Mouse (Mus musculus) left cerebral cortex, adult 11 months (tissue): ENCODE measurements at regions not wholly inside any gene's neighbourhood (a gene's known extent, or its start where the extent isn't known, plus 50 kb on each side); places are given as distances from the start of the nearest gene placed in this dataset.

Experiments
- DNase-seq: peaks from one replicate; pipeline ENCODE4 v3.0.0; 2022; ENCODE audit warnings: low spot score

DNA sequence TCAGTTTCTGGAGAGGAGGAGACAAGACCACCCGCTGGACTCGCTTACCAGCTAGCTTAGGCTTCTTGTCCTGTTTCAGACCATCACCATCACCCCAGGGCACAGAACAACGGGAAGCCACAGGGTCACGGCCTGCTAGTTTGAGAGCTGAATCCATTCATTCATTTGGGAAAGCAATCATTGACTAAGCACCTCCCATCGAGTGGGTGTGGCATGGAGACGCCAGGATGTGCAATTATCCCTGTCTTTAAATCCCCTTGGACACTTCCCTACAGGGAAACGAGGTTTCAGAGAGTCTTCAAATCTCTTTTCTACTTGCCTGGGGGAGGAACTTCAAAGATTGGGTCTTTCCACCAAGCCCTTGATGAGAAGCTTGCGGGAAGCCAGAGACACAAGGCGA is 108.7 kb downstream of the 2410131K14Rik start:
- no peak for DNase-seq

DNA sequence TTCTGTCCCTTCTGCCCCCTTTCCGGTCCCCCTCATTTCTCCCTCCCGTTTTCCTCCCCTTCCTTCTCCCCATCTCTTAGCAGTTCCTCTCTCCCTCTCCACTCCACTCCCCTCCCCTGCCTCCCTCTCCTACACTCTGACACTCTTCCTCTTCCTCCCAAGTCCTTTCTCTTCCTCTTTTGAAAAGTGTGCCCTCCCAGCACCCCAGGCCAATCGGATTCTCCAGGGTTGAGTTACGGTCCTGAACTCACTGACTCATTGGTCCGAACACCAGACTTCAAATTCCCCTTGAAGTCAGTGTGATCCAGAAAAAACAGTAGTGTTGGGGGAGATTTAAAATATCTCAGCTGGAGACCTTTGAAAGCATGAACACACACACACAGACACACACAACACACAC is 109.1 kb downstream of the 2410131K14Rik start:
- no peak for DNase-seq

DNA sequence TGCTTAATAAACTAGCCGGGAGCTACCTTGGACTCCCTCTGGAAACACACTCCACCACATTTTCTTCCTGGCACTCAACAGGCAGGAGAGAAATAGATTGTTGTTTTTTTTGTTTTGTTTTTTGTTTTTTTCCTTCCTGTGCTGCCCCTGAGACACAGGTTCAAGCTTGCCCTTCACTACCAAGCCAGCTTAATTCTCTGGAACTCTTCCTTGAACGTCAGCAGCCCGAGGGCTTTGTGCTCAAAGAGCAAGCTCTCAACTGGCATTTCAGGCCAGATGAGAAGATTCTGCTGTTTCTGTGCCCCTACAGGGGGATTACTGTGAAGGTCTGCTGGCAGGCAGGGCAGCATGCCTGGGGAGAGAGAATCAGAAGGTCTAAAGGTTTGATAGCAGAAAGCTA is 109.8 kb downstream of the 2410131K14Rik start:
- no peak for DNase-seq

DNA sequence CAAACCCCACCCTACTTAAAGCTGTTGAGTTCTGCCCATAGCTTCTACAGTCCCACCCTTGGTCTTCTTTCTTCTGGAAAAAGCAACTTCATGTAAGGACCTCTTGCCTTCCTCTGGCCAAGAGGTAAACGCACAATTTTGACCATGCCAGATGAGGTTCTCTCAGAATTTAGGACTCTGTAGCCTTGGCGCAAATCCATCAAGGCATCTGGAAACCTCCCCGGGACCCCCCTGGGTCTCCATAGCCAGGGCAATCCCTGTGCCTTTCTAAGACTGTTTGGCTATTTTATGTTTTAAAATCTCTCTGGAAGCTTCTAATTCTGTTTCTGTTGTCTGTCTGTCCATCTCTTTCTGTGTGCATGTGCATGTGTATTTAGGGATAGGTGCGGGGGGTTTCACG is 110.3 kb downstream of the 2410131K14Rik start:
- DNase-seq: no peak

DNA sequence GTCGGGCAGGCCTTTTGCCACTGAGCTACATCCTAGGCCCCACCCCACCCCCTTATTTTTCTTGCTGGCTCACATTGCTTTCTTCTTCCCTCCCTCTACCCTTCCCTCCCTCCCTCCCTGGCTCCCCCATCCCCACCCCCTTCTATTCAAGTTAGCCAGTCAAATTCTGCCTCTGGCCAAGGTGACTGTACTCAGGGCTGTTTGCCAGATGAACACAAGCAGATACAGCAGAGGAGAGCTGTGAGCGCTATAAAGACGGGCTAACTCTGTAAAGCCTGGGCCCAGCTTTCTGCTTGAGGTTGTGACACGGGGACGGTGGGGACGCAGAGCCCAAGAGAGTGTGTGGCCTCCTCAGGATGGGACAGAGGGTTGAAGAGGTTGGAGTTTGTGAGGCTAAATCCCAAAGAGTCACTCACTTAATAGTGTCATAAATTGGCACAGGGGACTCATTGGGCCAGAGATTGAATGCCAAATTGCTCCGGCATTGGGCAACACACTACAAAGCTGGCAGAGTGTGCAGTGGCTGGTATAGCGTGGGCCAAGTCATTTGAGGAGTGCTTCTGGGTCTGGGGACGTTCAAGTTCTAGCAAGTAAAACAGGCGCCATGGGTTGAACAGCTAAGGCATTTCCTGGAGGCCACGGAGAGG is 110.8 kb downstream of the 2410131K14Rik start:
- DNase-seq: no peak

DNA sequence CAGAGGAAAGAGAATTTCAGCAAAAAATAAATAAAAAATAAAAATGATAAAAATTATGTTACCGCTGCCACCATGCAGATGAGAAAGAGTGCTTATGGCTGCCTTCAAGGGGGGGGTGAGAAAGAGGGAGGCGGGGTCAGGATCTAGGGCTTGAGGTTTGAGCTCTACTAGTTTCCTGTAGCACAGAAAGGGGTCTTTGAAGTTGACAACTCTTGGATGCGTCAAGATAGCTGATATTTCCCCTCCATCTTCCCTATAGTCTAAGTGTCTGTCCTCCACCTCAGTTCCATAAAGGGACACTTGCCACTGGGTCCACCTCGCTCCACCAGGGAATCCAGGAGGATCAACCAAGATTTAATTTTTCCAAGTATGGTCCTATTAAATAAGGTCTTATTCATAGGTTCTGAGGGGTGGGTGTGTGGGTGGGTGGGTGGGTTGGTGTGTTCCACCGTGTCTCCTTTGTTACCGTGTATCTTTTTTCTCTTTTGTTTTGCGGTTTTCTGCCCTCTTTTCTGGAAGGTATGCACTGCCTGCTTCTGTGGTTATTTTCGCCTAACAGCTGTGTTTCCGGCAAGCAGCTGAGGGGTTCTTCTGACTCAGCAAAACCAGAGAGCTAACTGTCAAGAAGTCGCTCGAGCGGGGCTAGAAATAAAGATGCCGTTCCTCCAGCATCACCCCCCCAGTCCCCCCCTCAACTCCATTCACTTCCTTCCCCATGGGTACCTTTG is 114.8 kb downstream of the 2410131K14Rik start:
- DNase-seq: no peak

DNA sequence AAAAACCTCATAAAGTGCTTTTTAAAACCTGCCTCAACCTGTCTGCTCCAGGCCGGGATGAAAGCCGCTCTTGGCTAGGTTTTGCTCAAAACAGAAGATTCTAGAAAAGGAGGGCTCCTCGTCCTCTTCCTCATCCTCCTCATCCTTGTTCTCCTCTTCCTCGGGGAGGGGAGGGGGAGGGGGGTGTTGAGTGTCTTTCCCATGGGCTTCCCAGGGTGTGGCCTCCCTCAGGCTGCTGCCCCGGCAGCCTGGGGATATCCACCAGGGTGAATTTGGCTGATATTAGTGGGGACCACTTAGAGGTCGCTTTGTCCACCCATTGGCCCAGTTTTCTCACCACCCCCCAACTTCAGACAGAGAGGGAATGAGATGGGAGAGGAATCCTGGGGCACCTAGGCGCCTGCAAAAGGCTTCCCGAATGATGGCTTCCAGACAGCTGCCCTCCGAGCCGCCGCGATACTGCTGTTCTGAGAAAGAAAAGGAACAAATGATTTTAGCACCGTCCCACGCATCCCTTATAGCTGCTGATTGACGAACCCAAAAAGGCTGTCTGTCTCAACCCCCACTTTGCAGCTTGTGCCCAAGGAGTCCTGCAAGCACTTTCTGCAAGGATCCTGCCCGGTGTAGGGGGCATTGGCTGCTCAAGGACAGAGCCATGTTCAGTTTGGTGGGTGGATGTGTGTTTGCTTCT is 115.5 kb downstream of the 2410131K14Rik start:
- DNase-seq: no peak

DNA sequence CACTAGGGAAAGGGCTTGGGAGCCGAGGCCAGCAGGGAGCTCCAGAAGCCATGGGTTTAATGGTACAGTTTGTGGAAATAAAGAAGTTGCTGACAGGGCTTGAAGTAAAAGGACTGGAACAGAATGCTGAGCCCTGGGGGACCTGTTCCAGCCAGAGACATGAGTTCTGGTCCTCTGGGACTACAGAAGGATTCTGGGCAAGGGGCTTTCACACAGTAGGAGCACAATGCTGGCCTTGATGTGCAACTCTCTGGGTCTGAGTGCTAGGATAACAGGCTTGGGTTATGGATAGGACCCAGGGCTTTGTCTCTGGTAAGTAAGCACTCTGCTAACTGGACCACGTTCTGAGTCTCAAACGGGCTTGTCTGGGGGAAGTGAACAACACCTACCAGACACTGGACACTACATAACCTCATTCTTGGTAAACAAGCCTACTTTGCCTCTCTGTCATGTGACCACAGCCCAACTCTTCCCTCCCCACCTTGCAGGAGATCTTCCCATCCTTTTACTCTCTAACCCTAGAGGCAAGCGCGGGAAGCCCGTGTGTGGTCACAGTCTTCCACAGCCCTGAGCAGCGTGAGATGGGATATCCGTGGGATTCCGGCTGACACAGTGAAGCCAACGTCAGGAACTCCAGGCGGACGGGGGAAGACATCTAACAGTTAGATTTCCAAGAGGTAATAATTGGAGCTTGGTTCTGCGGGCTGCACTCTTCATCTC is 116.3 kb downstream of the 2410131K14Rik start:
- DNase-seq: no peak

DNA sequence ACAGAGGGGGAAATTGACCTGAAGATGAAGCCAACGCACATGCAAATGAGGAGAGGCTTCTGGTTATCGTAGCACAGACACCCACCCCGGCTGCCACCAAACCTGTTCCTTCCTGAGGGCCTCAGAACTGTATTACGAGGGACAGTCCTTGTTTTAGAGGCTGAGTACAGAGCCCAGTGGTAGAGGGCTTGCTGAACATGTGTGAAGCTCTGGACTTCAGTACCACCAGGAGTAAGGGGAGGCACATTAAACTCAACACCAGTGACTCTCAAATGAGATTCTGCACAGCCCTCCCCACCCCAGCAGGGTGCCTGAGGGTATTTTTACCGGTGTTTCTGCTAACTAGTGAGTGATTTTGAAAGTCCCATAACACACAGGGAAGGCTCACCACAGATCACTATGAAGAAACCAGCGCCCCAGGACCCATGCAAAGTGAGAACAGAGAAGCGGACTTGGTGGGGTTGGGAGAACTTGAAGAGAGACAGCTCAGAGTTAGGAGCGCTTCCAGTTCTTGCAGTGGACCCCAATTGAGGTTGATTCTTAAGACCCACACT is 116.9 kb downstream of the 2410131K14Rik start:
- DNase-seq: no peak

DNA sequence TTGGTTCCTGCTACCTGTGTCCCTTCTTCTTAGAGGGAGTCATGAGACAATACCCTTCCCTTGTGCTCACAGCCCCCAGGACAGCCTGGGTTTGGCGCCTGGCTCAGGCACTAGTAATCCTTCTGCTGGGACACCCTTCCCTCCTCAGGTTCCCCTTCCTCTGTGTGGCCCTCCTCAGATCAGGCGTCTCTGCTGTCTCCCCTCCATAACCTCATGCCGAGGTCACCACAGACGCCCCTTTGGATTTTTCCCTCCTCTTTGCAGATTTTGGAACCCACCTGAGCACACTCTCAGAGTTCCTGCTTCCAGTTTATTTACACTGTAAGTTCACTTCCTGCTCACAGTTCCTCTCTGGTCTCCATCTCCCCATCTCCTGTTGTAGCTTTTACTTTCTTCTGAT is 117.7 kb downstream of the 2410131K14Rik start:
- DNase-seq: no peak

DNA sequence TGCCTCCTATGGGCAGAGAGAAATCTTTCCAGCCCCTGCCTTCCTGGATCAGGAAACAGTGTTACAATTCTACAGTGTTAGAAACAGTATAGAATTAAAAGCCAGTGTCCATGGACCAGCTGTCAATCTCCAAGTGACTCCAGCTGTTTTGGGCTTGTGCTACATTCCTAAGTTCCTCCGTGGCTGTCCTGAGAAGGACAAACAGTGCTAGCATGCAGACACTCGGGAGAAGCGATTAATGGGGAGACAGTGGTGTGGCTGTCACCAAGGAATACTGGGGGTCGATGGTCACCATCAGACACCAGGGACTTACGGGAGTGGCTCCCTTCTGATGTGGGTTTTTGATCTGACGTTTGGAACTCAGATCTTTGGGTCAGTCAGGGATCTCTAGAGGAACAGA is 118.1 kb downstream of the 2410131K14Rik start:
- no peak for DNase-seq

DNA sequence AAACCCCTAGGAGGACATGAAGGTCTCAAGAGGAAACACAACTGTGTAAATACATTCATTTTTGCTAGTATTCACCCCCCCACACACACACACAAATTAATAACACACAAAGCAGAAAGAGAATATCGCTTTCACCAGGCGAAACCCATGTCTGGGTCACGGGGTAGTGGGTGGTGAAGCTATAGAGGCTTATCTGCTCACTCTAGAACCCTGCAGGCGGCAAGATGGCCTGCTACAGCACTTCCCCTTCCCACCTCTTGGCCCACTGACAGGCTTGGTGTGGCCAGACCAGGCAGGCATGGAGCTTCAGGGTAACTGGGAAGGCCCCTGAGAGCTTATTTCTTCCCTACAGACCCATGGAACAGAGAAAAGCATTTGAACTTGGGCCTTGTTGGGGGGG is 119.6 kb downstream of the 2410131K14Rik start:
- no peak for DNase-seq

DNA sequence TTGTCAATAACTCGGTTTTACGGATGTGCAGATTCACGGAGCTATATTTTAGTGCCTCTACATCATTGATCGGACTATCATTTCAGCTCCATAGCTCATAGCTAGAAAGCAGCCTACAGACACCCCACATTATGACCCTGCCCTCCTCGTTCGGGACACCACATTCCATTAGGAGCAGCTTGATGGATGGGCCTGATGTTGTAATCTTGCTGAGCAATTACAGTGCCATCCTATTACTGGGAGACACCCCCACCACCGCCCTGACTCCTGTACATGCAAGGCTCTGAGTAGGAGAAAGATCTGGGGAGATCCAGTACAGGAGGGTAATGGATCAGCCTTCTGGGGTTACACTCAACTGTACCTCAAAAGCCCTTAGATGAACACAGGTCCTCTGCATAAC is 120.2 kb downstream of the 2410131K14Rik start:
- DNase-seq: no peak

DNA sequence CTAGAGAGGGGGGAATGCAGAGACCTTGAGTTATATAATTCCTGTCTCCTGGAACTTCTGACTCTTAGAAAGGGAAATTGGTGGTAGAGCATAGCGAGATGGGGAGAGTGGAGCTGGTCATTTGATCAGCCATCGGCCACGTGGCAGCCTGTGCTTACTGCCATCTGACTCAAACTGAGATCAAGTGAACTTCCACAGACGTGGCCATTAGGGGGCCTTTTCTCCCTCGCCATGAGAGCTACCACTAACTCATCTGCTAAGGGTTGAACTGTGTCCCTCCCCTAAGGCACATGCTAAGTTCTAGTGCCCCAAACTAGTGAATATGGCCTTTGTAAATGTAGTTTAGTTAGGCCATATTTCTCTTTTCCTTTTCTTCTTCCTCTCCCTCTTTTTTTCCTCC is 120.6 kb downstream of the 2410131K14Rik start:
- no peak for DNase-seq

DNA sequence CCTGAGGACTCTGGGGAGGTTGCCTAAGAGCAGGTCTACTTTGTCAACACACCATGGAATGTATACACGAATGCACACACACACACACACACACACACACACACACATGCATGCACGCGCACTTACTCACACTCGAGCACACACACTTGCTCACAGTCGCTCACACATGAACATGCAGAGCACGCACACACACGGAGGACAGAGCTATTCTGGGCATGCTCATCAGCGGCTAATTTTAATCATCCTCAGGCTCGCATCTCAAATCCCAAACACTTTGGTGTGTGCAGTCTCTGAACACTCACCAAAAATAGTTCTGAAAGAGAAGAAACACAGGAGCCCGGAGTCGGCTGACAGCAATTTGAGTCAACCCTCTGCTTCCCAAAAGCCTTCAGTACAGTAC is 122.0 kb downstream of the 2410131K14Rik start:
- DNase-seq: peak; percentile 39

DNA sequence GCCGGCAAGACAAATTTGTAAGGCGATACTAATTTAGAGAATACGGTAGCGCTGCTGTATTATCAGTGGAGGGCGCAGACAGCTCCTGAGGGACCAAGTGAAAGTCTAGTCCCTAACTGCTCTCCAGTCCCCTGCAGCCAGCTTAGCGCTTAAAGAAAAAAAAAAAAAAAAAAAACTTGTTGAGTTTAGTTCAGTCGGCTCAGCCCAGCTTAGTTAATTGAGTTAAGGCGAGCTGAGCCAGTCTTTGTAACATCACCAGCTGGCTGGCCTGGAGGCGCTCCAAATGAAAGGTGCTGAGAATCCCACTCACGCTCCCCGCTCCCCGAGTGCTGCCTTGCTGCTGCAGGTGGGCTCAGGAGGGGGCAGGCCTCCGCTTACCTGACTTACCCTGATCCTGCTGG is 128.6 kb downstream of the 2410131K14Rik start:
- DNase-seq: no peak

DNA sequence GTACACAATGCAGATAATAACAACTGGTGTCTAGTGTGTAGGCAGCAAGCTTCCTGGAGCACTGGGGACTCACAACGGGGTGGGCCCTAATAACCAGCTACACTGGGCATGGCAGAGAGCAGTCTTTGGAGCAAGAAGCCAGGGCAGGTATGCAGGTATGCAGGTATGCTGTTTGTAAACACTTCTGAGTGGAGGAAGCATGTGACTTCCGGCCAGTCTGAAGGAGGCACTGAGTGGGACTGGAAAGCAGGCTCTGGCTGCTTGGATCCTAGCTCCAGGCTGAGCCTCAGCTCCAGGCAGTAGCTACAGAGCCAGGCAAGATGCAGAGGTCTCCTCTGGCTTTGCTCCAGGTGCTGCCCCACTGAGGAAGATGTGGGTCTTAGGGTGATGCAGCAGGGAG is 129.9 kb downstream of the 2410131K14Rik start:
- no peak for DNase-seq

DNA sequence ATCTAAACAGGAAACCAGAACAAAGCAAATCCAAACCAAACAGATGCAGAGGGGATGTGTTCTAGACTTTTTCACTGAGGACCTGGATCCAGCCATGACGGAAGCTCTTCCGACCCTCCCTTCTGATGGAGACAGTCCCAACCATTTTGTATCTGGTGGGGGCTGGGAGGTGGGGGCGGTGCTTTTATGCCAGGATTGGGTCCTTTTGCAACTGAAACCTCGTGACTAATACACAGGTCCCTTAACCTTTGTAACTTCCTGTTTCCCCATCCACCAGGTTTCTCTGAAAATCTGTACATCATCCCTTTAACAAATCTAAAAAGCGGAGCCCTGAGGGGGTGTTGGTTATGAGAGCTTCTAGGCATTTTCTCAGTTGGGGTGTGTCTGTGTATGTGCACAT is 130.9 kb downstream of the 2410131K14Rik start:
- DNase-seq: no peak

DNA sequence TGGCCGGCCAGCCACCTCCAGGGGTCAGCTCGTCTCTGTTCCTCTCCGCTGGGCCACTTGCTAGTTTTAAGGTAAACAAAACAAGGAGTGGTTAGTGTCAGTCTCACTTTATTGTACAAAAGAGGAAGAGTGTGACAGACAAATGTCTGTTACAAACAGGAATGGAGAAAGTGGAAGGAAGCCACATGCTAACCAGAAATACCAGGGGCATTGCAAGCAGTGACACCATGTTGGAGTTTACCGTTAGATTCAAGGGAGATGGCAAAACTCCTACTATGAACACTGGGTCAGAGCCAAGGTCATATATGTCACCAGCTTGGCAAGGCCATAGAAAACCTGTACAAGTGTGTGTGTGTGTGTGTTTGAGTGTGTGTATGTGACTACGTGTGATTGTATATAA is 131.5 kb downstream of the 2410131K14Rik start:
- DNase-seq: no peak

DNA sequence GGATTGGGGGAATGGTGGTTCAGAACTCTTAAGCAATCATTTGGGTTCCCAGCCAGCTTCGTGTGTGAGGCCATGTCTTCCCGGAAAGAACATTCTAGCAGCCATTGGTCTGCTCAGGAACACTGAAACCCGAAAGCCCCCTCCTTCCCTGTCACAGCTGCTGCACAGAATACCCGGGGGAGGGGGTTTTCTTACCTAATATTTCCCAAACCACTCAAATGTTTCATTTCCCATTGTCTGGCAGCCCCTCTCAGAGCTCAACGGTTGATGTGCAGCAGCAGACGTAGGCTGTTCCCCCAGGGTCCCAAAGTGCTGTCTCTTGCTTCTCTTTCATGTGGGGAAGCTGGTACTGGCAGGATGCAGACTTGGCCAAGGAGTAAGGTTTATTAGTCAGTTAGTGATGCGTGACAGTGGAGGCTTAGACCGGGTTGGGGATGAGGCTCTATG is 132.4 kb downstream of the 2410131K14Rik start:
- DNase-seq: no peak

DNA sequence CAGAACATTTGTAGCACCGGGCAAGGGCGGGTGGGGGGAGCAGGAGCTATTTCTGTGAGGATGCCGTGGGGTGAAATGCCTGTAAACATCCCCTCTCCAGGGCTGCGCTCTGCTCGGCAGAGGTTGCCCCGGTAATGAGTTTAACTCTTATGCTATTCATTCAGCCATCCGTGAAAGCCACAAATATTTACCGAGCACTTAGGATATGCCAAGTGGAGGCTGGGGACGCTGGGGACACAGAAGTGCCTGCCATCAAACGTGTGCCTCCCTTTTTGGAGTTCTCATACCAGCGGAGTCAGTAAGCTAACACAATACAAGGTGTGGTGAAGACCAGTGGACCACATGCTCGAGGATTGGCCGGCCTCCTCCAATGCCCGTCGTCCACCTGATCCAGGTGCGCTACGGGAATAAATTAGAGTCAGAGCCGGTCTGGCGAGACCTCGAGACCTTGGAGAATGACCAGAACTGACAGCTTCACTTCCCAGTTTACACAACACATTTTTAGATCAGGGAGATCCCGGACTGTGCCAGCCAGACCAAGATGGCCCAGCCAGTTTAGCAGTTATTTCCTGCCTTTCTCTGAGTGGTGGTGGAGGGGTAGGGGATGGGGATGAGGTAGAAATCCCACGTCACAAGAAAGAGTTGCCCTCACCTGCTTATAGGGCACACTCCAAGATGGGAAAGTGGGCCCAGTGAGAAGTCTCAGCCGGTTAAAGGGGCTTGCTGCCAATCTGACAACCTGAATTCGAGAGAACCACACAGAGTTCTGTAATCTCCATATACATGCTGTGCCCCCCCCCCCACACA is 134.4 kb downstream of the 2410131K14Rik start:
- DNase-seq: no peak

DNA sequence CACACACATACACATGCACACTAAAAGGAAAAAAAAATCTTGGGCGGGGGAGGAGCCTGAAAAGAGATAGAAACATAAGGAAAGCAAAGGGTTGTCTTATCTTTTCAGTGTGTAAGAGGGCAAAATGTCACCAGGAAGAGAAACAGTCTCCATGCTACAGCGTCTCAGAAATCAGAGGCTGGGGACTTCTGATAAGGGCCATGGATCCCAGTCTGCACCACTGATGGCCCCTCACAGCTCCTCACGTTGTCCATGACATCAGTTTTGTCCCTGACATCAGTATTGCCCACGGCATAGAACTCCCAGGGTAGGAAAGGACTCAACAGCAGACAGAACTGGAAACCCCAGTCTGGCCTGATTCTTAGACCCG is 135.0 kb downstream of the 2410131K14Rik start:
- no peak for DNase-seq
